Mouse (Mus musculus): ENCODE results near the gene Atp6v1g2.

DNA sequence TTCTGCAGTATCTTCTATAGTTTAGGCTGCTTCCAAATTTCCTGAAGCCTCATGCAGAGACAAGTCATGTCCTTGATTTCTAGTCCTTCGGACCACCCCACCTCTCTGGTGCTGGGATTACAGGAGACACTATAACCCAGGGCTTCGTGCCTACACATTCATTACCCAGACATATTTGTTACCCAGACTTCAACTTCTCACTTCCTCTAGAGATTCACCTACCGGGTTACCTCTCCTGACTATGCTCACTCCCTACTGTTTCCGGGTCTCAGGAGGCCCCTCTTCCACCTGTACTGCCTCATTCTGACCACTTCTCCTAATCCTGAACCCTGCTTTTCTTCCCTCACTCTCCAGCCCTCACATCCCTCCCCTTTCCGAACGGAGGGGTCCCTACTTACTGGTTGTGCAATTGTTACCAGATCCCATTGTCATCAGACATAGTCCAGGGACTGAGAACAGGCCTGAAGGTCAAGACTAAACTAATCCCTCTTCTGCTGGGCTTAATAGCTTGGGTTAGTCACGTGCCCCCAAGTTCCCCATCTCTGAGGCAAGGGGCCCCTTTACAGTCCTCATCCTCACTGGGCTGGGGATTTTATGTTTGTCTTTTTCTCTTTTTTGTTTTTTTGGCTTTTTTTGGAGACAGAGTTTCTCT is 45.4 kb upstream of the Atp6v1g2 start, which contains the start of gene Lst1:
- TF ChIP-seq CTCF (IDR thresholded peaks at IDR 0.05; ENCODE audit: borderline replicate concordance, extremely low read depth, insufficient read depth, insufficient read length) (no peak), POLR2A (IDR thresholded peaks at IDR 0.05; ENCODE audit: borderline replicate concordance, extremely low read depth, insufficient read depth, insufficient read length, poor library complexity, severe bottlenecking) (no peak)

Data from brain, embryonic 14.5 days (tissue).